Mouse (Mus musculus) lung, postnatal 14 days (tissue): ENCODE measurements around the gene Zswim4.
A peak's percentile ranks its signal among the peaks of the same experiment; 100 is the strongest.

ENCODE experiments used
- DNase-seq: peaks from one replicate; pipeline ENCODE4 v3.0.0; 2021

The Zswim4 gene

DNA sequence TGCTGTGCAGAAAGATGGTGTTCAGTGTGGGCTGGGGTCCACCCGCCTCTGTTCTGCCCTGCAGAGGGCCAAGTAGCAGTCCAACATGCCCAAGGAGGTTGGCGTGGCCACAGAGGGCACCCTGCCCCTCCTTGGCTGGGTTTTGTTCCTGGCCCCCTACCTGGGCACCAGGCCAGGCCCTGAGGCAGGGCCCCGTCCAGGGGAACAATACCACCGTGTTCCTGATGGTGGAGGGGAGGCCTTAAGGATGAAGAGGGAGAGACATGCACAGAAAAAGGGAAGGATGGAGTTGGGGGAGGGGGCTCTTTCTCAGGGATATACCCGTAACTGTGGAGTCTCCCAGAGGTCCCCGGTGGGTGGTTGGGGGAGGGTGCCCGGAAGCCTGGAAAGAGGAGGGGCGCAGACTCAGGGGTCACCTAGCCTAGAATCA, 36.7 kb downstream of the Zswim4 start:
- DNase-seq, result no peak

DNA sequence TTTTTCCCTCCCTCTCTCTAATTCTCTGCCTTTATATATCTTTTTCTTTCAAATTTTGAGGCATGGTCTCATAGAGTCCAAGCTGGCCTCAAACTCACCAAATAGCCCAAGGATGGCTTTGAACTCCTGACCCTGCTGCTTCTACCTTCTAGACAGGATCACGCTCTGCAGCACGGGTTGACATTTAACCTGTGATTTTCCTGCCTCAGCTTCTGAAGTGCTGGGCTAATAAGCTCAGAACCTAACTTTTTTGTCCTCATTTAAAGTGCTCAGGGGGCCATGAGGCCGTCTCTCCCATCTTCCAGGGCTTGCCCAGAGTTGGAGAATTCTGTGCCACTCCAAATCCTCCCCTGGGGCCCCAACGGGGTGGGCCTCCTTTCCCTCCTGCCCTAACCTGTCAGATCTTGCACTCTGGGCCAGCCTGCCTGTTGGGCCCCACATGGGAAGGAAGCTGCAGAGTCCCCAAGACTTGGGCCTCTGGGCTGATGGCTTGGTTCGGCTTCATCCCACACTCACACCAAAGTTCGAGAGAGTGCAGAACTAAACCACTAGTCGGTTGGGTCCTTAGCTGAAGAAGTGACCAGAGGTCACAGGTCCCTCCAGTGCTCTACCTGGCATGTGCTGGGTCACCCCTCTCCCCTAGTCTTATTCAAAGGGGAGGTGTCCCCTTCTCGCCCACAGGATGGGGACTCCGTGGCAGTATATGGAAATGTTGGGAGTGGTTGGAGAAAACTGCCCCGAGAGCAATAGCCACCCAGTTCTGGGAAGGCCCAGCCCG, 37.3 kb downstream of the Zswim4 start:
- DNase-seq, result no peak

DNA sequence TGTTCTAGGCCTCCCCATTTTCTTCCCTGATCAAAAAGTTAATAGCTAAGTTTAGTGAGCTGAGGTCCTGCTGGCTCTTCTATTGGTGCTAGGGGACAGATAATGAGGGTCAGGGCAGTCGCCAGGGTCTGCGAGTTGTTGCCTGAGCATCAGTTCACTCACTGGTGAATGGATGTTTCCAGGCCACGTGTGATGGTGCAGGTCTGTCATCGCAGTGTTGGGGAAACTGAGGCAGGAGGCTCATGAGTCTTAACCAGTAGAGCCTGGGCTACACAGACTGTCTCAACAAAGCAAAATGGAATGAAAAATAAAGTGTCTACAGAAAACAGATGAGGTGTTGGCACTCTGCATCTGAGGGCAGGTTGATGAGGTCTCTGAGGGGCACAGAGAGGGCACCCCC, 38.0 kb downstream of the Zswim4 start:
- DNase-seq, result no peak

DNA sequence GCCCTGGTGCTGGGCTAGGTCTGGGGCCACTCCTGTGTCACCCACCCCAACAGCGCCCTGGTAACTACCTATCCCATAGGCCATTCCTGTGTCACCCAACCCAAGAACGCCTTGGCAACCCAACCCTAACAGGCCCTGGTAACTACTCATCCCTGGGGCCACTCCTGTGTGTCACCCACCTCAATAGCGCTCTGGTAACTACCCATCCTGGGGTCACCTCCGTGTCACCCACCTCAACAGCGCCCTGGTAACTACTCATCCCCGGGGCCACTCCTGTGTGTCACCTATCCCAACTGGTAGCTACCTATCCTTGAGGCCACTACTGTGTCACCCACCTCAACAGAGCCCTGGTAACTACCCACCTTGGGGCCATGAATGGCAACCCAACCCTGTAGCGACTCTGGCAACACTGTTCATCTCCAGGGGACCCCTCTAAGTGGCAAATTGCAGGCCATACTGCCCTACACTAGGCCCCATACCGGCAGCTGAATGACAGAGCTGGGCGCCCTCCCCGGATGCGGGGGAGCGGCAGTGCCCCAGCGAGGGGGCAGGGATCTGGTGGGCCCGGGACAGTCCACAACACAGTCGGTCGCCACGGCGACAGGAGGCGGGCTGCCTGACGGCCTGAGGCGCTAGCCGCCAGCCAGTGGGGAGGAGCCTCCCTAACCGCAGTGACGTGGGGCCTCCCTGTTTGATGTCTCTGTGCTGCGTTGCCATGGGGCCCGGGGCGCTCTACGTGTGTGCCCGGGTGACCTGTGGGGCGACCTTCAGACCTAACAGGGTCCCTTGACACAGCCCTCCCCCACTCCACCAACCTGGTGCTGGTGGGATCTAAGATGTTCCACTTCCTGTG, 38.7 kb downstream of the Zswim4 start:
- DNase-seq, result peak; percentile 95

DNA sequence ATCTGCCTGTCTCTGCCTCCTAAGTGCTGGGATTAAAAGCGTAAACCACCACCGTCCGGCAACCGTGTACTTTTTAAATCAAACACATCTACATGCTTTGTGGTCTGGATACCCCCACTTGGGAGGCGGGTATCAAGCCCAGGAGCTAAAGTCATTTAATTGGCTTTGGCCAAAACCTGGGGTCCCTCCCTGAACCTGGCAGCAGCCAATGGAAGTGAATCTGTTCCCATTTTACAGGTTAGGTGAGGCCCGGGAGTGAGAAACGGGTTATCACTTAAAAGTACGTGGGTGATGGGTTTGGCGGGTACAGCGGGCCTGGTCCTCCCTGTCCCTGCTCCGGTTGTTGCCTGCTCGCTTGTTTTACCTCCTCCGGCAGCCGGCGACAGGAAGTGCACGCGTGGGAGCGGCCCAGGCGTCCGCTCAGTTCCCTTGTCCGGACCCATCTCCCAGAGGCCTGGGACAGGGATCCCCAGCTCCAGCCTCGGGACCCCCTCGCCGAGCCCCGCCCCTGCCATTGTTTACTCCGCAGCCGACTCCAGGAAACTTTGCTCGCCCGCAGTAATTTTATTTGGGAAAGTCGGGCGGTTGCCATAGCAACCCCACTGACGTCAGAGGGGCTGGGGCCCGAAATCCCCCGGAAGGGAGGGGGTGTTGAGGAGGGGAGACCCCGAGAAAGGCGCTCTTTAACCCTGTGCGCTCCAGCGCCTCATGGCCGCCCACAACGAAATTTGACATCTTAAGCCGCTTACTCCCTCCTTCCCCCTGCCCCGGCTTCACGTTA, 39.5 kb downstream of the Zswim4 start:
- DNase-seq, result peak; percentile 93

DNA sequence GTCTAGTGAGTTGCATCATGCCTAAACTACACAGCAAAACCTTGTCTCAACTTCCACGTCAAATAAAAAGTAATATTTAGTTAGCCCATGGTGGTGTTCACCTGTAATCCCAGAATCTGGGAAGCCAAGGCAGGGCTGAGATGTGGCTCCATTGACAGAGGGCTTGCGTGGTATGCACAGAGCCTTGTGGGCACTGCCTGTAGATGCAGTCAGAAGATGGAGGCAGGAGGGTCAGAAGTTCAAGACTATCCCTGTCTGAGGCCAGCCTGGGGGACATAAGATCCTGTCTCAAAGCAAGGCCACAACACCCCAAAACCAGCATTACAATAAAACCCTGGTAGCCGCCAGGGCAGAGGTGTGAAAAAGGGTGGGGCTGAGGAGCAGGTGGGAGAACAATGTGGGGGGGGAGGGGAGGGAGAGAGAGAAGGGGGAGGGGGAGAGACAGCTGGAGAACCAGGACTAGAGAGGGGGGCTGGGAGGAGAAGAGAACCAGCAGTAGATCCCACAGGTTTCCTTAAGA, 42.6 kb downstream of the Zswim4 start:
- no peak for DNase-seq

DNA sequence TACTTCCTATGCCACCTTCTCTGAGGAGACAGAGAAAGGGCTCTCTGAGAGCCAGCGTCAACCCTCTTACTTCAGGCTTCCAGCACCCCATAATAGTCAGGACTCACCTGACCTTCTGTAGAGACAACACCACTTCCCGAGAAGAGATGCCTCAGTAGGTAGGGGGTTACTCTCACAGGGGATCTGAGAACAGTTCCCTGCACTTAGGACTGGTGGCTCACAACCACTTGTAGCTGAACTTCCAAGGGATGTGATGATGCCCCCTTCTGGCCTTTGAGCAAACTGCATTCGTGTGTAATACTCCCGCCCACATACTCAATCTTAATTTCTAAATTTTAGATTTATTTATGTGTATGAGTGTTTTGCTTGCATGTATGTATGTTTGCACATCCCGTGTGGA, 43.3 kb downstream of the Zswim4 start:
- no peak for DNase-seq

DNA sequence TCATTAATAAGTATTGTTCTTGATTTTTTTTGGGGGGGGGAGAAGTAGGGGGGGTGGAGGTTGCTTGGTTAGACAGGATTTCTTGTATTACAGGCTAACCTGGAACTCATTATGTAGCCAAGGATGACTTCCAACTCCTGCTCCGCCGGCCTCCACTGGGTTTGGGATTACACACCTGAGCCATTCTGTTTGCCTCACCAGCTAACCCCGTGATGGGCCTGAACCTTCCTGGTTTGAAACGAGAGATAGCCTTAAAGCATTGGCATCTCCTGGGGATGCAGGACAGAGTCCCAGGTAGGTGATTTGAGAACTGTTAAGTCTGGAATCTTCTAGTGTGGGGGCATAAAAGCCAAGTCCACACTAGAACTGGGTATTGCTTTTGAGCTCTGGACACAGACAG, 43.7 kb downstream of the Zswim4 start:
- no peak for DNase-seq

DNA sequence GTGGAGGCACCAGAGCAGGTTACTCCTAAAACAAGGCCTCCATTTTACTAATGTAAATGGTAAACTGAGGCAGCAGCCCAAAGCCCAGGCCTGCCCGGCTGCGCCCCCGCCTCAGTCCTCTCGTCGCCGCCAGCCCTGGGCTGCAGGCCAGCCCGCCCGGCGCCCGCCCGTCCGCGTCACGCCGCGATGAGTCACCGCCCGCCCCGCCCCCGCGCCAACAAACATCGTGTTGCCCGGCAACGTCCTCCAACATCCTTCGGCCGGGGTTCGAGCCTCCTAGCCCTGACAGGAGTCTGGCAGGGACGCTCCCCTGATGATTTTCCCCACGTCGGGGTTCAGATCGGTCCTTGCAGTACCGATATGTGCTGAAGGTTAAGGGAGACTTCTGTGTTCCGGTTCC, 44.3 kb downstream of the Zswim4 start:
- peak; percentile 92 for DNase-seq

DNA sequence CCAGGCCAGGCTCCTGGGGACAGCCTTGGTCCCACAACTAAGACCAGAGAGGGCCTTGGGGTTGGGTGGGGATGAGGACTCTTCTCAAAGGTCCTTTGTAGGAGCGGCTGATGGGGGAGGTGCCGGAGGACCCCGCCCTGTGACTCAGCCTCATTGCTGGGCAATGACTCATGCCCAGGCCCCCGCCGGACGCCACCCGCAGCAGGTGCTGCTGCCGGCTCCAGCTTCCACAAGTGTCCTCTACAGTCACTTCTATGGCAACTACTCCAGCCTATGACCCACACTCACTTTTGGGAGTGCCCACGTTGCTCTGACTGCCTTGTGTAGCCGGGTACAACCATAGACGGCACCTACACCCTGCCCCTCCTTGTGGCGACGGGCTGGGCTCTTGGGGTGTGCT, 44.8 kb downstream of the Zswim4 start:
- DNase-seq, result peak; percentile 84

DNA sequence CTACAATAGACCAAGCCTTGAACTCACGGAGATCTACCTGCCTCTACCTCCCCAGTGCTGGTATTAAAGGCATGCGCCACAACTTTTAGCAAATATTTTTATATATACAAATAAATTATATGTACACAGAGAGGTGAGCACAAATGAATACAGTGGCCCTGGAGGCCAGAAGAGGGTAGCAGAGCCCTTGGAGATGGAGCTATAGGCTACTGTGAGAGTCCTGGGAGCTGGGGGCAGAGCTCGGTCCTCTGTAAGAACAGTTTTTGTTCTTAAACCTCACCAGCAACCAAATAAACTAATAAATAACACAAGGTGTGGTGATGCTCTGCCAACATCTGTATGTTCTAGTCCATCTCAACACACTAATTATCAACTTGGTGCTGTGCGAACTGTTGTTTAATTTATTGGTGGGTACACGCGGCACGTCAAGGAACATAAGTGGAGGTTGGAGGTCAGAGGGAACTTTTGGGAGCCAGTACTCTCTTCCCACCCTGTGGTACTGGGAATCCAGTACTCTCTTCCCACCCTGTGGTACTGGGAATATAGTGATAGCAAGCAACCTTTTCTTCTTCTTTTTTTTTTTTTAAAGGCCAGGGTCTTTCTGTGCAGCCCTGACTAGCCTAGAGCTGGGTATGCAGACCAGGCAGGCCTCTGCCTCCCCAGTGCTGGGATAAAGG, 46.5 kb downstream of the Zswim4 start:
- DNase-seq, result no peak

DNA sequence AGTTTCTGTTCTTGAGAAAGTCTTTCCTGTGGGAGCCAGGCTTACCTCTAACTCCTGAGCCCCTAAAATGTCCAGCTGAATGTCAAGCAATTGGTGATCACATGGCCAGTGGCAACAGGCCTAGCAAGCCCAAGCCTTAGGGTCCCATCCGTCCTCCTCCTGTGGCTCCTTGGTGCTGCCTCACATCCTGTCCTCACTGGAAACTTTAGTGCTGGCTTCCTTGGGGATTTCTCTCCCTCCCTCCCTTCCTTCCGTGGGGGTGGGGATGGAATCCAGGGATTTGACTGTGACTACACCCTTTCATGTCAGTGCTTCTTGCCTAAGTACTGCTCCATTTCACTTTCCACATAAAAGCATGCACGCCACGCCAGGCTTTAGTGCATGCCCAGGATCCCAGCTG, 47.3 kb downstream of the Zswim4 start:
- peak; percentile 61 for DNase-seq

DNA sequence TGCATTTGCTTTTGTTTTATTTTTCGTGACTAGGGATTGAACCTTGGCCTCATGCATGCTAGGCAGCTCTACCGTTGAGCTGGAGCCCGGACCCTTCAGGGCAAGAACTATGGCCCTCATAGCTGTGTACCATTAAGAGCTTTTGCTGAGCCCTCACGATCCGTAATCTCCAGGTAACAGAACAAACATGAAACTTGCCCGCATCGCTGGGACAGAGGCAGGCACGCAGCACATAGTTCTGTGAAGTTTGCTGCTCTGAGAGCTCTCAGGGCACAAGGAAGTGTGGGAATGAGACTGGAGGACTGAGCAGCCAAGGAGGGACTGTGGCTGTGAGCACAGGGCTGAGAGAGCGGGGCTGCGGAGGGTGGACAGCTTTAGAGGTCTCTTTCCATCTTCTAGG, 48.2 kb downstream of the Zswim4 start:
- no peak for DNase-seq

DNA sequence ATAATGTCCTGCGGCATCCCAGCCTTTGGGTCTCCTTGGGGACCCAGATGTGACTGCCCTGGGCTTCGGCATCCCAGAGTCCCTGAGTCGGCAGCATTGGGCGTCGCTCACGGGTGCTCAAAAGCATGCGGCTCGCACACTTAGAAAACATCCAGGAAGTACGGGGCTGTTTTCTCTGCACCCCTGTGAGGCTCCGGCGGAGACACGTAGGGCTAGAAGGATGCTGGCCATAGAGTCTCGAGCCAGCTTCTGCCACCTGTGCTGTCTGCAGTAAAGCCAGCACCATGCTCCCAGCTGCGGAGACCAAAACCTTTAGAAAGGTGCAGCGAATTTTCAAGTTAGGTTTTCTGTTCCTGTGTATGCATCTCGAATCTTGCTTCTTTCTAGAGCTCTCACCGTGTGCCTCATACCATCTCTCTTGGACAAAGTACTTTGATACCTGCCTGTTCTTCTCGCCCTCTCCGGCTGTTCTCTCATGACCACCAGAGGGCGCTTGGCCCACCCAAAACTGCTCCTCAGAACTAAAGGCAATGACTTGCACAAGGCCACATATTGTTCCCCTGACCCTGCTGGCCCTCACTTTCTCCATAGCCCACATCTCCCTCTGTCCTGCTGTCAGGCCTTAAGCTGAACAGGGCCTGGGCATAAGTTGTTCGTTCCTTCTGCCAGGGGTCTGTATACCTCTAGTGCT, 49.6 kb downstream of the Zswim4 start:
- peak; percentile 74 for DNase-seq

DNA sequence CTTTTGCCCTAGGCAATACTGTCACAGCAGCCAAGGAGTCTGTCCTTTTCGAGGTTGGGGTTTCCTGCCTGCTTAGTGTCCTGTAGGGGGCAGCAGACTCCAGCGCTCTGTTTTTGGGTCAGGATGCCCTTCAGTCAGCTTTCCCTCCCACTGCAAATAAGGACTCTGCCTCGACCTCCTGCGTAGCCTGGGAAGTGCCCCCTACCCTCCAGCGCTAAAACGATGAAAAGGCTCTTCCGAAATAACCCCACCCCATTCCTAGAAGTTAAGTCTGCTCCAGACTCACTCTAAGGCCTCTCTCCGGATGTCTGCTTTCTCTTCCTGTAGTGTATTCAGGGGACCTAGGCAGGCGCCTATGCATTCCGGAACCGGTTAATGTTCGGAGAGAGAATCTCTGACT, 50.3 kb downstream of the Zswim4 start:
- DNase-seq, result peak; percentile 86

DNA sequence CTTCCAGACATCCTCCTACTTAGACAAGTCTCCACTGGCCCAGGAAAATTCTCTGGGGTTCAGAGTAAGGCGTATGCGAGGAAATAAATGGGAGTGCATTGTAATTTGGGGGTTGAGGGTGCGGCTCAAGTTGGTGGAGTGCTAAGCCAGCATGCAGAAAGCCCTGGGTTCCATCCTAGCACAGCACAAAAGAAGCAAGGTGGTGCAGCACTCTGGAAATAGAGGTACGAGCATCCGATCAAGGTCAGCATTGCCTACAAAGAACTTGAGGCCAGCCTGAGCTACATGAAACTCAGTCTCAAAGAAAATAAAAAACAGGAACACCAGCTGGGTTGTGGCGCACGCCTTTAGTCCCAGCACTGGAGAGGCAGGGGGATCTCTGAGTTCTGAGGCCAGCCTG, 51.7 kb downstream of the Zswim4 start, which contains the start of gene Nanos3:
TSS of gene Nanos3 (minus strand) at position 101 of the 400 bp plus-strand sequence.
- no peak for DNase-seq

DNA sequence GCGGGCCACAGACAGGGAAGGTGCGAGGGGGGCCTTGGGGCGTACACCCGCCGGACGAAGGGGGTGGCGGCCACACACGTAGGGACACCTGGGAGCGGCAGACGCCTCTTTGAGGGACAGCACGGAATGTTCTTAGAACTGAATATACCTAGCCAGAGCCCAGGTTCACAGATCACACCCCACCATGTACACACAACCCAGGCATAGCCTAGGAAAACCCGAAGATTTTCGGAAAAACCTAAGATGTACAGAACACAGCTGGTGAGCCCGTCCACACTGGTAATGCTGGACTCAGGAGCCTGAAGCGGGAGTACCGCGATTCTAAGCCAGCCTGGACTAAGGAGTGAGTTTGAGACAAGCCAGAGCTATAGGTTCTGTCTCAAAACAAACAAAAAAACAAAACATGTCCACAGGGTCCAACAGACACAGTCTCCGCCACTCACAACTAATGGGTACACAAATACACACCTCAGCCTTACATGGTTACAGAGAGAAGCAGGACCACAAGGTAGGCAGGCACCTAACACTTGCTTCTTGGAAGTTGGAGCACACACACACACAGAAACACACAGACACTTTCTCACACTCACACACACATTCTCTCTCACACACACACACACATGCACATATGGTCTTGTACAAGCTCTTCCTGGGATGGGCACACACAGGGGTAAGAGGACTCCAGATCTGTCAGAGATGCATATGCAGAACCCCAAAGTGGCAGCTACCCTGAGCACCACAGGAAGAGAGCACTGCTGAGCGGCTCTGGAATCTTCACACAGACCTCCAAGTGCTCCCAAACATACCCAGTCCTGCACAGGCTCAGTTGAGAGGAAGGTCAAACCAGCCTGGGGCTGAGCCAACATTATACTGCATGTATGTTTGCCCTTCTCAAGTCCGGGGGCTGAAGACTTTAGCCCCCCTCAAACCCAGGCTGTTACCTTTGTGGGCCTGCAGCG, 52.5 kb downstream of the Zswim4 start:
- no peak for DNase-seq

DNA sequence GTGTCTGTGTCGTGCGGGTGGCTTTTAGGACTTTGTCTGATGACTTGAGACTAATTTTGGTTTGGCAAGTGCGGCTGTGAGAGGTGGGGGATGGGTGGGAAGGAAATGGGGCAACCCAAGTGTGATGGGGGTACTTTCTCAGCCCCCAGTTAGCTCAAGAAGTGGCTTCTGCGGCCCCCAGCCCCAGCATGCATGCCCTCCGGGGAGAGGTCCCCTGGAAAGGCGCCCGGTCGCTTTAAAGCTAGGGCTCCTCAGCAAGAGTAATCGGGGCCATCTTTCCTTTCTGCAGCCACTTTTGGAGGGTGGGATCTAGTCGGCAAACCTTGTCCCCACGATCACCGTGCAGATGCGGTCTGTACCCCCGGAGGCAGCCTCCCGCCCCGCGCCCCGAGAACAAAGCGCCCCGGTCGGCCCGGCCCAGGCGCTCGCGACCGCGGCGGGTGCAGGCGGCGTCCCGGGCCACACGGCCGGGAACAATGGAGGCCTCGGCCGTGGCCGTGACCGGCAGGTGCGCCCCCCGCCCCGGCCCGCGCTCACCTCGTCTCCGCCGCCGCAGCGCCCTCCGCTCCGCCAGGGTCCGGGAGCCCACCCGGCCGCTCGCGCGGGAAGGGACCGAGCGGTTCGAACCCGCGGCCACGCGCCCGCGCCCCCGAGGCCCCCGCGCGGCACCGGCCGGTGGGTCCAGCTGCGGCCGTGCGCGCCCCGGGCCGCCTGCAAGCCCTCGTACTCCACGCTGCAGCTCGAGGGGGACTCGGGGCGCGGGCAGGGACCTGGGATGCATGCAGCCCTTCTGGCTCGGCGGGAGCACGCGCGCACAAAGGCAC, 53.4 kb downstream of the Zswim4 start:
- DNase-seq, result peak; percentile 42

DNA sequence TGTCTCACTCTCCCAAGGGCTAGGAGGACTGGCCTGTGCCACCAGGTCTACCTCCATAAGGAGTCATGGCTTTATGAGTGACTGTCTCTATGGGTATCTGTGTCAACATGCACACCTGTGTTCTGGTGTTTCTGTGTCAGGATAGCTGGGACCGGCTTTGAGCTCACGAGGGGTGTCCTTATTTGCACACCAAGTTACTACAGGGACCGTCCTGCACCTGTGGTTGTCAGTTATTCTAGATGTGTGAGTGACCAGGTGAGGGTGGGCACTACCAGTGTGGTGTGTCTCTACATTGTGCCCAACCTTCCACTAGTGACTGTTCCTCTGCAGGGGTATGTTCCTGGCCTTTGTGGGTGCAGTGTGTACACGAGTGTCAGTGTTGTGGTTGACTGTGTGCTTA, 54.0 kb downstream of the Zswim4 start:
- no peak for DNase-seq
